Mouse (Mus musculus) small intestine, adult 10 weeks (tissue): ENCODE results near the gene Pkp2. TPM values are rescaled to one million over a fixed set of nuclear protein-coding genes. Genes with fewer than 3 reads are reported as not detected.

Experiments
- polyA plus RNA-seq: library from polyadenylated mRNA; stranded (reverse); fragments of 350-450 nt; fragmentation: Illumina TruSeq; extraction: RNeasy Lipid Tissue Mini Kit (QIAGEN cat#74804); gene quantifications from one replicate; pipeline ENCODE4 v1.2.3, GENCODE M21; 2014; ENCODE audit warnings: low replicate concordance

The Pkp2 gene
- 38.1 TPM for polyA plus RNA-seq

DNA sequence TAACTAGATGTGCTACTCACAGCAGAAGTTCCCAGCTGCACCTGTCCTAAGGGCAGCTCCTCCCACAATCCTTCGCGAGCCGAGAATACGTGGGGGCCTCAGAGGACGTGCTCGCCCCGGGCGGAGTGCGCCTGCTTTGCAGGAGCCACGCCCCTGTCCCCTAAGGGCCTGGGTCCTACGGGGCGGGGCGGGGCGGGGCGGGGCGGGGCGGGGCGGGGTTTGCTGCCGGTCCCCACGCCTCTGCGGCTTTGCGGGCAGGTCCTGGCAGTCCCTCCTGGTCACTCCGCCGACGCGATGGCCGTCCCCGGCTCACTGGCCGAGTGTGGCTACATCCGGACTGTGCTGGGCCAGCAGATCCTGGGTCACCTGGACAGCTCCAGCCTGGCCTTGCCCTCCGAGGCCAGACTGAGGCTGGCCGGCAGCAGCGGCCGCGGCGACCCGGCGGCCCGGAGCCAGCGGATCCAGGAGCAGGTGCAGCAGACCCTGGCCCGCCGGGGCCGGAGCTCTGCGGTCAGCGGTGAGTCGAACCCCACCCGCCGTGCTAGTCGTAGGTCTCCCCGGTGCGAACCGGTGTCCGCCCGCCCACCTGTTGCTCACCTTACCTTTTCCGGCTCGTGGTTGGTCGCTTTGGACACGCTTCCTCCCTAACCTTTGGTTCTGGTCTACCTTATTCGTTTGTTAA, at the start of gene Pkp2:
Gene Pkp2 (plus strand): TSS at position 240 of the 682 bp plus-strand sequence.

DNA sequence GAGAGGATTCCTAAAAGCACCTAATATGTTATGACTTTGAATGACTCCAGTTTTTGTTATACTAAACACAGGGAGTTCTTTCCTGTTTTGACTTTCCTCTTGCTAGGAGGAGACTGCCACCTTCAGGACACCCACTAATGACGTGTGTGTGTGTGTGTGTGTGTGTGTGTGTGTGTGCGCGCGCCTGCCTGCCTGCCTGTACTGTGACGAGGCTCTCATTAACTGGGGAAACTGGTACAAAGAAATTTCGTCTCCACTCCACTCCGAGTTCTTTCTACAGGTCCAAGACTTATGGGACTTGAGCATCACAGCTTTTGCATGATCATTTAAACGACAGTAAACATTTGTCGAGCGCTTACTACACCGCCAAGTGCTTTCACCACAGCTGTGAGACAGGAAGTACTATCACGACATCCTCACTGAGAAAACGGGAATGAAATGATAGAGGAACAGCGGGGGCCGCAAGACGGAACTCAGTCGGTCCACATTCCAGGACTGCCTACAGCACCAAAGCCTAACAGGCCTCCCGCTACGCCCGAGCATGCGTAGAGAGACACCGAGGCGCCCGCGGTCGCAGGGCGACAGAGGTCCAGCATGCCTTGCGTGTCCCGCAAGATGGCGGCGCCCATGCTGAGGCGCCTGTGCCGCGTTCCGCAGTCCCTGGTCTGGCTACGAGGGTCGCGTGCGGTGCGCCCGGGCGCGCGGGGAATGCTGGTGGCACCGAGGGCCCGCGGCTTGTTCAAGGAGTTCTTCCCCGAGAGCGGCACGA, 89.4 kb downstream of the Pkp2 start, which contains the start of gene Yars2:
Gene Yars2 (plus strand): TSS at position 597 of the 769 bp plus-strand sequence.

Other genes starting within 250 kb of the Pkp2 start
- gene Yars2, start 89.6 kb downstream of the Pkp2 start, polyA plus RNA-seq = 31.6 TPM
- gene Dnm1l, start 145.6 kb downstream of the Pkp2 start, polyA plus RNA-seq = 274 TPM